Mouse (Mus musculus): ENCODE data around the gene Ccdc30.

GRCm38 (mm10) chr4:119345508-119345907 lies 69.8 kb downstream of the Ccdc30 start:
- TF ChIP-seq POLR2A (IDR thresholded peaks at IDR 0.05; ENCODE audit: borderline replicate concordance, insufficient read depth, low read length): no peak
- TF ChIP-seq CTCF (IDR thresholded peaks at IDR 0.05; ENCODE audit: borderline replicate concordance, insufficient read depth, low read depth, low read length): no peak
